Mouse (Mus musculus): Measurements from ENCODE around the gene Thsd7b.

DNA sequence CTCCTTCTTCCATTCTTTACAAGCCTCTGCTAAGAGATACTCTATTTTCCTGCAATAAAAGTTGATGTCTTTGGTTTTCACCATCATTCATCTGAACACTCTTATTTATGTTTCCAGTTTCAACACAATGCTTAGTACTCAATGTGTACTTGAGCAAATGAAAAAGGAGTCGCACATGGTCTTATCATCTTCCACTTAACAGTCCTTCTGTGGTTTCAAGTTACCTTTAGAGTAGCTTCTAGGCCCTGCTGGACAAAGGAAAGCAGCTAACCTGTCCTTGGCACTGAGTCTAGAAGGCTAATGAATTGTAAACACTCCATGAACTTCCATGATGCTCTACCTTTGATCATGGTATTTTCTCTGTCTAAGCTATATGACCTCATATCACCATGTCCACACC is 289.6 kb downstream of the Thsd7b start:
- TF ChIP-seq CTCF (IDR thresholded peaks at IDR 0.05; ENCODE audit: low read depth, low read length) (no peak), GATA1 (IDR thresholded peaks at IDR 0.05; ENCODE audit: borderline replicate concordance, low read length) (no peak), POLR2AphosphoS5 (IDR thresholded peaks at IDR 0.05; ENCODE audit: insufficient replicate concordance, low read depth, low read length) (no peak), TAL1 (conservative IDR thresholded peaks at IDR 0.05; ENCODE audit: low read depth, low read length) (no peak), GATA2 (IDR thresholded peaks at IDR 0.05; ENCODE audit: borderline replicate concordance, low read depth, low read length) (no peak)
